Mouse (Mus musculus): Measurements from ENCODE around the gene Tdo2. TPM values are rescaled to one million over a fixed set of nuclear protein-coding genes. Genes with fewer than 3 reads are reported as not detected.

Tdo2 gene
- polyA plus RNA-seq (2012; rRNA removed), result 0.15 and 1.0 TPM in 2 replicates

DNA sequence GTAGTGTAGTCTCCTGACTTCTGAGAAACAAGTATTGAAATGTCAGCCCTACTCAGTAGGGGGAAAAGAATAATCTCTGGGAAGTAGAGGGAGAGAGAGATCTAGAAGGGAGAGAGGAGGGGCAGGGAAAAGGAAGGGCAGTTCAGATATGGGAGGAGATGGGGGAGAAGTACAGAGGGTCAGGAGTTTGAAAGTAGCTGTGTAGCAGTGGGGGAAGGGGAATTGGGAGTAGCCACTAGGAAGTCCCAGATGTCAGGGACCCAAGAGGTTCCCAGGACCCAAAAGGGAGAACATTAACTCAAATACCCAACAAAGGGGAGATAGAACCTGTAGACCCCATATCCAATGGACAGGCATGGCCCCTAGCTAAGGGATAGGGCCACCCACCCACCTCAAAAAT is at the start of gene Tdo2:
Gene Tdo2 (minus strand): TSS at position 101 of the 400 bp plus-strand sequence.

DNA sequence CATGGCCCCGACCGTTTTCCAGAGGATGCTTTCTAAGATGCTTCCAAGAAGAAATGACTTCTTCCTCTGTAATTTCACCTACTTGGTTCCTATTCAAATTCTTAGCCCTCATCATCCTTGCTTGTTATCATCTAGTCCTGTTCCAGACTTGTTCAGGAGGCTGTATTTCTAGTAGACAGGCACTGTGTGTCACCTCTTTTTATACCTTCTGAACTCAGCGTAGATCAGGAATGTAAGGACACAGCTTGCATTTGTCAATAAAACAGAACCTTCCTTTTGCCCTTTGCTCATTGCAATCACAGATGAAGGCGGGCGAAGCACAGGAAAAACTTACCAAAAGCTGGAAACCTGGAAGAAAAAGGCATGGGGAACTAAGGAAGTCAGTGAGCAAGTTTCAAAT is 6.0 kb upstream of the Tdo2 start, which contains the start of gene Asic5:
Gene Asic5 (plus strand): TSS at position 301 of the 400 bp plus-strand sequence.

GRCm38 (mm10) chr3:81932141-81933101 is 43.6 kb downstream of the Tdo2 start, which contains the start of gene Ctso:
Ctso (plus strand) TSS chr3:81932601.

Other genes with a start within 250 kb of the Tdo2 start
- gene Ctso, start 43.6 kb downstream of the Tdo2 start, polyA plus RNA-seq (2012; rRNA removed), result 12.2 and 15.7 TPM in 2 replicates
- gene Asic5, start 6.1 kb upstream of the Tdo2 start, polyA plus RNA-seq (2012; rRNA removed), result 0.59 and 1.1 TPM in 2 replicates
- gene Gucy1b1, start 98.5 kb upstream of the Tdo2 start, polyA plus RNA-seq (2012; rRNA removed), result 6.2 and 6.4 TPM in 2 replicates
- 4.2 and 4.4 TPM in 2 replicates for gene Gucy1a1, start 169.6 kb upstream of the Tdo2 start, polyA plus RNA-seq (2012; rRNA removed)

Measured in liver, embryonic 18 days (tissue).